Mouse (Mus musculus) bone marrow, adult 2 months (tissue): ENCODE measurements around the gene Myoz1.

Experiments used
- CTCF ChIP-seq: fragments of 200-500 bp; IDR thresholded peaks from 2 replicates; pipeline ENCODE4 v1.5.1; 2011; ENCODE audit warnings: low read length, control low read depth; ENCODE audit not compliant: control insufficient read depth, insufficient read depth
- POLR2A ChIP-seq: fragments of 200-500 bp; IDR thresholded peaks from 2 replicates; pipeline ENCODE4 v1.6.1; 2011; ENCODE audit warnings: low read depth, mild to moderate bottlenecking, control low read depth, low read length, borderline replicate concordance; ENCODE audit not compliant: control insufficient read depth

GRCm38 (mm10) chr14:20658326-20658725 lies 2.0 kb upstream of the Myoz1 start:
- TF ChIP-seq CTCF (no peak), POLR2A (no peak)
